Mouse (Mus musculus) kidney, embryonic 15.5 days (tissue): ENCODE measurements around the gene Hapln2. TPM values are rescaled to one million over a fixed set of nuclear protein-coding genes. Genes with fewer than 3 reads are reported as not detected.

ENCODE experiments used
- ATAC-seq: fragments of 200-750 bp; cut with Nextera tagmentation; replicated peaks from 2 replicates; pipeline ENCODE4 v1.8.0; 2017; ENCODE audit warnings: moderate TSS enrichment; ENCODE audit not compliant: low FRiP score
- H3K27ac ChIP-seq: fragments of 300-500 bp; sonication (generic); 2 replicates; pipeline ENCODE4 v1.5.1; 2015; ENCODE audit warnings: mild to moderate bottlenecking, inconsistent platforms
- H3K27me3 ChIP-seq: fragments of 300-500 bp; sonication (generic); 2 replicates; pipeline ENCODE4 v1.6.1; 2015; ENCODE audit warnings: inconsistent platforms
- H3K36me3 ChIP-seq: fragments of 300-500 bp; sonication (generic); 2 replicates; pipeline ENCODE4 v1.6.1; 2015; ENCODE audit warnings: inconsistent platforms
- H3K4me1 ChIP-seq: fragments of 300-500 bp; sonication (generic); 2 replicates; pipeline ENCODE4 v1.6.1; 2015; ENCODE audit warnings: inconsistent platforms
- H3K4me2 ChIP-seq: fragments of 300-500 bp; sonication (generic); 2 replicates; pipeline ENCODE4 v1.6.1; 2015; ENCODE audit warnings: moderate library complexity, mild to moderate bottlenecking, inconsistent platforms
- H3K4me3 ChIP-seq: fragments of 300-500 bp; sonication (generic); replicated peaks from 2 replicates; pipeline ENCODE4 v1.5.1; 2015; ENCODE audit warnings: mild to moderate bottlenecking, inconsistent platforms
- H3K9ac ChIP-seq: fragments of 300-500 bp; sonication (generic); 2 replicates; pipeline ENCODE4 v1.6.1; 2015; ENCODE audit warnings: mild to moderate bottlenecking, inconsistent platforms
- H3K9me3 ChIP-seq: fragments of 300-500 bp; sonication (generic); replicated peaks from 2 replicates; pipeline ENCODE4 v1.6.1; 2016; ENCODE audit warnings: inconsistent platforms
- whole genome bisulfite sequencing: fragments of 180-500 bp; shearing (Covaris S2); methylation state at CpG from one replicate; pipeline ENCODE4 v1.1.7; 2015; ENCODE audit warnings: mixed read lengths; 5-methylcytosine and 5-hydroxymethylcytosine counted together
- polyA plus RNA-seq: library from polyadenylated mRNA; unstranded; fragments of >200 nt; fragmentation: Nextera tagmentation; extraction: Ambion mirVana; gene quantifications from 2 replicates; pipeline ENCODE4 v1.2.1, GENCODE M21; 2015

The Hapln2 gene
- 0.12 and 0.23 TPM in 2 replicates for polyA plus RNA-seq

DNA sequence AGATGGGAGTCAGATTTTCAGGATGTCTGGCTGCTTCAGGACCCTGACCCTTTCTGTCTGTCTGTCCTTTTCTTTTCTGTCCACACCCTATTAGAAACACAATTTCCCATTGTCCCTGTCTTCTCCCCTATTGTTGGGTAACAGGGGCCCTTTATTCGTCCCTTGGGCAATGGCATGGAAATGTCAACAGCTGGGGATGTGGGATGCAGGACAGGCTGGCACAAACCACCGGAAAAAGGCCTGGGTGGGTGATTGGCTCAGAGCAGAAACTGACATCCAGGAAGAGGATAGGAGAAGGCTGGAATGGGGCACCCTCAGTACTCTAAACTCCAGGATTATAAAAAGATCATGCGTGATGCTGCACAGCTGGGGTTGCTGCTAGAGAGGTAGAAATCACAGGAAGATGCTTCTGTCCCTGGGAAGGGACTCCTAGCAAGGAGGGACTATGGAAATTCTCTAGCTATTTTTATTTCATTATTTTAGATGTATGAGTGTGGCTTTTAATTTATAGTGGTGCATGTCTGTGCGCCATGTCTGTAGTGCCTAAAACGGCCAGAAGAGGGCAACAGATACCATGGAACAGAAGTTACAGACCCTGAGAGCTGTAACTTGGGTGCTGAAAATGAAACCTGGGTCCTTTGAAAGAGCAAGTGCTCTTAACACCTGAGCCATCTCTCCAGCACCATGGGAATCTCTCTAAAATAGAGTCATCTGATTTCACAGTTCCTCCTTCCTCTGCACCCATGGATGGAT lies at the start of gene Hapln2:
Gene Hapln2 (minus strand): TSS at position 150 of the 753 bp plus-strand sequence.
- Histone ChIP-seq H3K27ac (no peak within 1 kb of the TSS), H3K9ac (no peak within 1 kb of the TSS), H3K4me1 (peaks cover 25% of the 10 kb centered on the region), H3K4me3 (no peak within 1 kb of the TSS), H3K4me2 (no peak within 1 kb of the TSS), H3K27me3 (peaks cover 91% of the 10 kb centered on the region), H3K36me3 (no peaks in the 10 kb centered on the region), H3K9me3 (0 out of 2 replicates have a peak, but pooled peaks cover 6% of the 10 kb centered on the region)
- no peak for ATAC-seq
- 51% methylated on average over 5 of the region's 5 CpGs for WGBS

GRCm38 (mm10) chr3:88074766-88075165 lies 47.4 kb upstream of the Hapln2 start:
- ATAC-seq = no peak
- H3K4me3 ChIP-seq = no peak overlapping the region
- WGBS = 80% methylated on average over 8 of the region's 8 CpGs
- no peak overlapping the region for H3K9ac ChIP-seq
- H3K4me2 ChIP-seq = no peak overlapping the region
- no peak overlapping the region for H3K27ac ChIP-seq
- H3K36me3 ChIP-seq = no peaks in the 10 kb centered on the region
- H3K27me3 ChIP-seq = peaks cover 14% of the 10 kb centered on the region; the same call in 1 of the 2 replicates
- no peaks in the 10 kb centered on the region for H3K4me1 ChIP-seq
- no peaks in the 10 kb centered on the region for H3K9me3 ChIP-seq

GRCm38 (mm10) chr3:88074351-88074750 lies 47.0 kb upstream of the Hapln2 start:
- WGBS = 73% methylated on average over 2 of the region's 2 CpGs
- no peak for ATAC-seq
- no peaks in the 10 kb centered on the region for H3K36me3 ChIP-seq

DNA sequence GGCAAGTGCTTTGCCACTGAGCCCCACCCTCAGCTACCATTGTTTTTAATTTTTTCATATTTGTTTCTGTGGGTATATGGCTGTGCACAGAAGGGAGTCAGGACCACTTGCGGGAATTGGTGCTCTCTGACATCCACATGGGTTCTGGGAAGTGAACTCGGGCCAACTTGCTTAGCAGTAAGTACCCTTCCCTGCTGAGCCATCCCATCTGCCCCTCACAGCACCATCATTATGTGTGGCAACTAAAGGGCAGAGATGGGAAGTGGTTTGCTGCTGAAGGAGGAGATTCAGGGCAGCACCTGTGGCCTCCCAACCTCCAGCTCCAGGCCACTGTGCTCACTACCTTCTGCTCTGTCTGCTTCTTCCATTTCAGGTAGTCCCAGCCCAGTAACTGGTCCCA lies 46.2 kb upstream of the Hapln2 start:
- H3K27ac ChIP-seq = no peak overlapping the region
- H3K9ac ChIP-seq = no peak overlapping the region
- no peaks in the 10 kb centered on the region for H3K36me3 ChIP-seq
- H3K9me3 ChIP-seq = no peaks in the 10 kb centered on the region
- WGBS = 60% methylated on average over 2 of the region's 2 CpGs
- H3K4me2 ChIP-seq = no peak overlapping the region
- ATAC-seq = no peak
- peaks cover 15% of the 10 kb centered on the region; the same call in 1 of the 2 replicates for H3K27me3 ChIP-seq
- H3K4me1 ChIP-seq = no peaks in the 10 kb centered on the region
- H3K4me3 ChIP-seq = no peak overlapping the region

More at GRCm38 (mm10) chr3:88074351-88074750, 47.0 kb upstream of the Hapln2 start:
- Histone ChIP-seq H3K27me3 (peaks cover 15% of the 10 kb centered on the region; the same call in 1 of the 2 replicates), H3K27ac (no peak overlapping the region), H3K9me3 (no peaks in the 10 kb centered on the region), H3K4me1 (no peaks in the 10 kb centered on the region), H3K4me2 (no peak overlapping the region), H3K4me3 (no peak overlapping the region), H3K9ac (no peak overlapping the region)

- no peak overlapping the region for H3K4me3 ChIP-seq
- no peaks in the 10 kb centered on the region for H3K36me3 ChIP-seq
- no peak overlapping the region for H3K4me2 ChIP-seq
- peaks cover 15% of the 10 kb centered on the region; the same call in 1 of the 2 replicates for H3K27me3 ChIP-seq
- H3K9me3 ChIP-seq = no peaks in the 10 kb centered on the region
- H3K4me1 ChIP-seq = 0 out of 2 replicates have a peak, but pooled peaks cover 4% of the 10 kb centered on the region
- H3K9ac ChIP-seq = no peak overlapping the region
- no peak overlapping the region for H3K27ac ChIP-seq
- ATAC-seq = peak; percentile 66; the same call in 1 of the 2 replicates
- under 1% methylated on average over 5 of the region's 5 CpGs for WGBS
Measured at GRCm38 (mm10) chr3:88071783-88072182, 44.4 kb upstream of the Hapln2 start.

DNA sequence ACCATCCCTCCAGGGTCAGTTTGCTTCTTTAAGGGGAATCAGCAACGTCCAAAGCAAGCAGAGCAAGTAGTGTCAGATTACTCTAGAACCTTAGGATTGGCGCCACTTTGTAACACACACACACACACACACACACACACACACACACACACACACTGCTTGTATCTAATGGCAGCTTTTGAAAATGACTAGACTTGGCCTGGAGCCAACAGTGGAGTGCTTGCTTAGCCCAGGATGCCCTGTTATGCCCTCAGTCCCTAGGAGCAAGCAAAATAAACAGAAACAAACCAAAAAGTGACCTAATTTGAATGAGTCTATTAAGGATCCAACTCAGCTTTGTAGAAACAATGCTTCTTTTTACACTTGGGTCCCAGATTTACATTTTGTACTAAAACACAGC lies 41.0 kb upstream of the Hapln2 start:
- Histone ChIP-seq H3K27ac (no peak overlapping the region), H3K27me3 (peaks cover 15% of the 10 kb centered on the region; the same call in 1 of the 2 replicates), H3K9ac (no peak overlapping the region), H3K36me3 (no peaks in the 10 kb centered on the region), H3K4me1 (0 out of 2 replicates have a peak, but pooled peaks cover 4% of the 10 kb centered on the region), H3K4me2 (no peak overlapping the region), H3K9me3 (no peaks in the 10 kb centered on the region), H3K4me3 (no peak overlapping the region)
- no peak for ATAC-seq
- 14% methylated on average over 2 of the region's 2 CpGs for WGBS

- Histone ChIP-seq H3K27ac (peak within 1 kb of the TSS; percentile 90), H3K9ac (peak within 1 kb of the TSS; percentile 77), H3K9me3 (no peaks in the 10 kb centered on the region), H3K36me3 (peaks cover 38% of the 10 kb centered on the region), H3K4me2 (peak within 1 kb of the TSS; percentile 87), H3K4me1 (peaks cover 18% of the 10 kb centered on the region), H3K4me3 (peak within 1 kb of the TSS; percentile 65), H3K27me3 (no peaks in the 10 kb centered on the region)
- peak; percentile 95 for ATAC-seq
- under 1% methylated on average over 60 of the region's 60 CpGs for WGBS
Measured at GRCm38 (mm10) chr3:88057902-88058696, 30.7 kb upstream of the Hapln2 start, which contains the start of gene Naxe. Gene Naxe (minus strand): TSS chr3:88058495.

GRCm38 (mm10) chr3:88057030-88057429 lies 29.6 kb upstream of the Hapln2 start:
- Histone ChIP-seq H3K4me1 (peaks cover 18% of the 10 kb centered on the region), H3K9ac (peak overlapping the region; percentile 77; the same call in 1 of the 2 replicates), H3K27me3 (no peaks in the 10 kb centered on the region), H3K27ac (no peak overlapping the region), H3K36me3 (peaks cover 49% of the 10 kb centered on the region), H3K9me3 (no peaks in the 10 kb centered on the region), H3K4me2 (peak overlapping the region; percentile 87), H3K4me3 (peak overlapping the region; percentile 65)
- WGBS = 94% methylated on average over 6 of the region's 6 CpGs
- no peak for ATAC-seq

DNA sequence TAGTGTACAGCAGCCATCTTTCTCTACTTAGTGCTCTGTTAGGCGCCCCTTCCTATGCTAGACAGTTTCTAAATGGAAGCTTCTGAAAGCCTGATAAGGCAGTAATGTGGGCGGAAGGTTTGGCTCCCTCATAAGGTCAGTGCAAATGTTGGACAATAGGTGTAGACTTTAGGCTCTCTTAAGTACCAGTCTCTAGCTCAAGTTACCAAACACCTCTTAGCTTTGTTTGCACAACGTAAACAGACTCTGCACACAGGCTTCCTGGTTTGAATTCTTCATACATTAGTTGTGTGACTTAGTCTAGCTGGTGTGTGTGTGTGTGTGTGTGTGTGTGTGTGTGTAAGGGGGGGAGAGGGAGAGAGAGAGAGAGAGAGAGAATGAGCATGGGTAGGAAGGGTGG lies 22.1 kb upstream of the Hapln2 start:
- no peak overlapping the region for H3K4me2 ChIP-seq
- H3K4me3 ChIP-seq = no peak overlapping the region
- peaks cover 74% of the 10 kb centered on the region for H3K36me3 ChIP-seq
- H3K27me3 ChIP-seq = no peaks in the 10 kb centered on the region
- no peak for ATAC-seq
- WGBS = 85% methylated on average over 3 of the region's 3 CpGs
- peaks cover 2% of the 10 kb centered on the region; the same call in 1 of the 2 replicates for H3K4me1 ChIP-seq
- H3K27ac ChIP-seq = no peak overlapping the region
- no peak overlapping the region for H3K9ac ChIP-seq
- H3K9me3 ChIP-seq = no peaks in the 10 kb centered on the region

GRCm38 (mm10) chr3:88042661-88043421 lies 15.5 kb upstream of the Hapln2 start, which contains the start of gene Gpatch4:
Gene Gpatch4 (plus strand): TSS chr3:88043108.
- Histone ChIP-seq H3K36me3 (peaks cover 13% of the 10 kb centered on the region; the same call in 1 of the 2 replicates), H3K9me3 (no peaks in the 10 kb centered on the region), H3K4me2 (peak within 1 kb of the TSS; percentile 72), H3K4me1 (peaks cover 12% of the 10 kb centered on the region), H3K9ac (peak within 1 kb of the TSS; percentile 68), H3K4me3 (peak within 1 kb of the TSS; percentile 87), H3K27ac (peak within 1 kb of the TSS; percentile 63), H3K27me3 (peaks cover 31% of the 10 kb centered on the region)
- 9% methylated on average over 36 of the region's 36 CpGs for WGBS
- ATAC-seq = peak; percentile 95

- 59% methylated on average over 1 of the region's 1 CpGs for WGBS
- ATAC-seq = no peak
- no peak overlapping the region for H3K27ac ChIP-seq
- no peaks in the 10 kb centered on the region for H3K36me3 ChIP-seq
- no peak overlapping the region for H3K4me2 ChIP-seq
- H3K27me3 ChIP-seq = peaks cover 70% of the 10 kb centered on the region
- no peaks in the 10 kb centered on the region for H3K9me3 ChIP-seq
- H3K9ac ChIP-seq = no peak overlapping the region
- no peak overlapping the region for H3K4me3 ChIP-seq
- peaks cover 8% of the 10 kb centered on the region; the same call in 1 of the 2 replicates for H3K4me1 ChIP-seq
Measured at GRCm38 (mm10) chr3:88035561-88036293, 8.3 kb upstream of the Hapln2 start.
